Mouse (Mus musculus): ENCODE data around the gene Rnf167.
A peak's percentile ranks its signal among the peaks of the same experiment; 100 is the strongest.

Gene Rnf167

GRCm38 (mm10) chr11:70663101-70663500, 16.1 kb downstream of the Rnf167 start:
- Histone ChIP-seq H3K9me3 (ENCODE audit: low read length) (peaks cover 5% of the 10 kb centered on the region; the same call in 1 of the 2 replicates), H3K36me3 (ENCODE audit: insufficient read depth, low read length) (peaks cover 72% of the 10 kb centered on the region), H3K27me3 (ENCODE audit: insufficient read depth, low read length) (no peaks in the 10 kb centered on the region), H3K4me3 (replicated peaks; ENCODE audit: low read length) (no peak overlapping the region), H3K4me1 (replicated peaks; ENCODE audit: low read depth, low read length) (peaks cover 69% of the 10 kb centered on the region)
- TF ChIP-seq CTCF (conservative IDR thresholded peaks at IDR 0.05; ENCODE audit: low read length) (no peak), POU5F1 (IDR thresholded peaks at IDR 0.05; ENCODE audit: borderline replicate concordance, low read length) (no peak), NANOG (IDR thresholded peaks at IDR 0.05; ENCODE audit: borderline replicate concordance, low read length) (no peak)

GRCm38 (mm10) chr11:70663957-70664356, 16.9 kb downstream of the Rnf167 start:
- Histone ChIP-seq H3K27me3 (ENCODE audit: insufficient read depth, low read length) (no peaks in the 10 kb centered on the region), H3K4me1 (replicated peaks; ENCODE audit: low read depth, low read length) (peaks cover 62% of the 10 kb centered on the region), H3K36me3 (ENCODE audit: insufficient read depth, low read length) (peaks cover 72% of the 10 kb centered on the region), H3K4me3 (replicated peaks; ENCODE audit: low read length) (no peak overlapping the region), H3K9me3 (ENCODE audit: low read length) (peaks cover 5% of the 10 kb centered on the region; the same call in 1 of the 2 replicates)
- TF ChIP-seq NANOG (IDR thresholded peaks at IDR 0.05; ENCODE audit: borderline replicate concordance, low read length): no peak
- no peak for TF ChIP-seq POU5F1 (IDR thresholded peaks at IDR 0.05; ENCODE audit: borderline replicate concordance, low read length)
- no peak for TF ChIP-seq CTCF (conservative IDR thresholded peaks at IDR 0.05; ENCODE audit: low read length)

- Histone ChIP-seq H3K27me3 (ENCODE audit: insufficient read depth, low read length) (no peaks in the 10 kb centered on the region), H3K4me1 (replicated peaks; ENCODE audit: low read depth, low read length) (peaks cover 54% of the 10 kb centered on the region), H3K4me3 (replicated peaks; ENCODE audit: low read length) (no peak overlapping the region), H3K36me3 (ENCODE audit: insufficient read depth, low read length) (peaks cover 72% of the 10 kb centered on the region), H3K9me3 (ENCODE audit: low read length) (peaks cover 5% of the 10 kb centered on the region; the same call in 1 of the 2 replicates)
- no peak for TF ChIP-seq CTCF (conservative IDR thresholded peaks at IDR 0.05; ENCODE audit: low read length)
- no peak for TF ChIP-seq NANOG (IDR thresholded peaks at IDR 0.05; ENCODE audit: borderline replicate concordance, low read length)
- TF ChIP-seq POU5F1 (IDR thresholded peaks at IDR 0.05; ENCODE audit: borderline replicate concordance, low read length): no peak
Measured at GRCm38 (mm10) chr11:70664741-70665140, 17.7 kb downstream of the Rnf167 start.

- Histone ChIP-seq H3K4me3 (replicated peaks; ENCODE audit: low read length) (no peak overlapping the region), H3K27me3 (ENCODE audit: insufficient read depth, low read length) (no peaks in the 10 kb centered on the region), H3K9me3 (ENCODE audit: low read length) (peaks cover 5% of the 10 kb centered on the region; the same call in 1 of the 2 replicates), H3K36me3 (ENCODE audit: insufficient read depth, low read length) (peaks cover 67% of the 10 kb centered on the region), H3K4me1 (replicated peaks; ENCODE audit: low read depth, low read length) (peaks cover 60% of the 10 kb centered on the region)
- TF ChIP-seq POU5F1 (IDR thresholded peaks at IDR 0.05; ENCODE audit: borderline replicate concordance, low read length): no peak
- no peak for TF ChIP-seq NANOG (IDR thresholded peaks at IDR 0.05; ENCODE audit: borderline replicate concordance, low read length)
- TF ChIP-seq CTCF (conservative IDR thresholded peaks at IDR 0.05; ENCODE audit: low read length): no peak
Measured at GRCm38 (mm10) chr11:70666687-70667086, 19.7 kb downstream of the Rnf167 start.

GRCm38 (mm10) chr11:70667271-70668150, 20.5 kb downstream of the Rnf167 start:
- H3K4me3 ChIP-seq (replicated peaks; ENCODE audit: low read length): peak overlapping the region; percentile 94
- peaks cover 63% of the 10 kb centered on the region for H3K4me1 ChIP-seq (replicated peaks; ENCODE audit: low read depth, low read length)
- H3K27me3 ChIP-seq (ENCODE audit: insufficient read depth, low read length): no peaks in the 10 kb centered on the region
- TF ChIP-seq POU5F1 (IDR thresholded peaks at IDR 0.05; ENCODE audit: borderline replicate concordance, low read length): no peak
- TF ChIP-seq CTCF (conservative IDR thresholded peaks at IDR 0.05; ENCODE audit: low read length): no peak
- H3K9me3 ChIP-seq (ENCODE audit: low read length): peaks cover 5% of the 10 kb centered on the region; the same call in 1 of the 2 replicates
- peaks cover 67% of the 10 kb centered on the region for H3K36me3 ChIP-seq (ENCODE audit: insufficient read depth, low read length)

GRCm38 (mm10) chr11:70668335-70668770, 21.3 kb downstream of the Rnf167 start:
- peak overlapping the region; percentile 94 for H3K4me3 ChIP-seq (replicated peaks; ENCODE audit: low read length)
- TF ChIP-seq POU5F1 (IDR thresholded peaks at IDR 0.05; ENCODE audit: borderline replicate concordance, low read length) (no peak), NANOG (IDR thresholded peaks at IDR 0.05; ENCODE audit: borderline replicate concordance, low read length) (no peak), CTCF (conservative IDR thresholded peaks at IDR 0.05; ENCODE audit: low read length) (no peak)
- H3K36me3 ChIP-seq (ENCODE audit: insufficient read depth, low read length): peaks cover 63% of the 10 kb centered on the region
- peaks cover 57% of the 10 kb centered on the region for H3K4me1 ChIP-seq (replicated peaks; ENCODE audit: low read depth, low read length)
- H3K27me3 ChIP-seq (ENCODE audit: insufficient read depth, low read length): no peaks in the 10 kb centered on the region
- H3K9me3 ChIP-seq (ENCODE audit: low read length): peaks cover 5% of the 10 kb centered on the region; the same call in 1 of the 2 replicates

GRCm38 (mm10) chr11:70668771-70669505, 21.9 kb downstream of the Rnf167 start, which contains the start of gene Spag7:
Spag7 (minus strand) TSS chr11:70669416.
- Histone ChIP-seq H3K9me3 (ENCODE audit: low read length) (peaks cover 5% of the 10 kb centered on the region; the same call in 1 of the 2 replicates), H3K4me1 (replicated peaks; ENCODE audit: low read depth, low read length) (peaks cover 62% of the 10 kb centered on the region), H3K36me3 (ENCODE audit: insufficient read depth, low read length) (peaks cover 57% of the 10 kb centered on the region), H3K4me3 (replicated peaks; ENCODE audit: low read length) (peak within 1 kb of the TSS; percentile 94), H3K27me3 (ENCODE audit: insufficient read depth, low read length) (no peaks in the 10 kb centered on the region)
- no peak for TF ChIP-seq POU5F1 (IDR thresholded peaks at IDR 0.05; ENCODE audit: borderline replicate concordance, low read length)
- TF ChIP-seq CTCF (conservative IDR thresholded peaks at IDR 0.05; ENCODE audit: low read length): no peak
- TF ChIP-seq NANOG (IDR thresholded peaks at IDR 0.05; ENCODE audit: borderline replicate concordance, low read length): no peak; the same call in 1 of the 2 replicates
